Mouse (Mus musculus) right cerebral cortex, postnatal 4 days (tissue): ENCODE results near the gene Cldn13.
A peak's percentile ranks its signal among the peaks of the same experiment; 100 is the strongest.

ENCODE experiments used
- DNase-seq: peaks from one replicate; pipeline ENCODE4 v3.0.0-alpha.2; 2022

Cldn13 gene

GRCm38 (mm10) chr5:134933281-134933680 lies 18.0 kb upstream of the Cldn13 start:
- no peak for DNase-seq

- peak; percentile 34 for DNase-seq
Observed at GRCm38 (mm10) chr5:134932903-134933276, 17.6 kb upstream of the Cldn13 start.

GRCm38 (mm10) chr5:134932179-134932902 lies 17.0 kb upstream of the Cldn13 start, which contains the start of gene Mettl27:
Gene Mettl27 (plus strand): TSS chr5:134932368.
- DNase-seq, result peak; percentile 75

- DNase-seq, result no peak
Observed at GRCm38 (mm10) chr5:134929988-134930387, 14.7 kb upstream of the Cldn13 start.

- DNase-seq, result no peak
Observed at GRCm38 (mm10) chr5:134926726-134927125, 11.4 kb upstream of the Cldn13 start.

GRCm38 (mm10) chr5:134923141-134923540 lies 7.8 kb upstream of the Cldn13 start:
- DNase-seq, result no peak

GRCm38 (mm10) chr5:134921106-134921505 lies 5.8 kb upstream of the Cldn13 start:
- no peak for DNase-seq

GRCm38 (mm10) chr5:134920106-134920687 lies 4.9 kb upstream of the Cldn13 start:
- no peak for DNase-seq

- no peak for DNase-seq
Observed at GRCm38 (mm10) chr5:134919097-134919496, 3.8 kb upstream of the Cldn13 start.

- DNase-seq, result peak; percentile 64
Observed at GRCm38 (mm10) chr5:134918071-134918832, 2.9 kb upstream of the Cldn13 start.

- no peak for DNase-seq
Observed at GRCm38 (mm10) chr5:134914510-134914909, 816 bp downstream of the Cldn13 start.

- DNase-seq, result no peak
Observed at GRCm38 (mm10) chr5:134913753-134914152, 1.6 kb downstream of the Cldn13 start.

GRCm38 (mm10) chr5:134913352-134913751 lies 2.0 kb downstream of the Cldn13 start:
- DNase-seq, result no peak

- DNase-seq, result no peak
Observed at GRCm38 (mm10) chr5:134911901-134912300, 3.4 kb downstream of the Cldn13 start.

GRCm38 (mm10) chr5:134907135-134907534 lies 8.2 kb downstream of the Cldn13 start:
- peak; percentile 99 for DNase-seq

- no peak for DNase-seq
Observed at GRCm38 (mm10) chr5:134906633-134907032, 8.7 kb downstream of the Cldn13 start, which contains the start of gene Tmem270. Gene Tmem270 (minus strand): TSS chr5:134906733.

GRCm38 (mm10) chr5:134901644-134902027 lies 13.7 kb downstream of the Cldn13 start:
- DNase-seq, result no peak

GRCm38 (mm10) chr5:134901012-134901643 lies 14.2 kb downstream of the Cldn13 start:
- DNase-seq, result peak; percentile 39

- DNase-seq, result no peak
Observed at GRCm38 (mm10) chr5:134897596-134897995, 17.7 kb downstream of the Cldn13 start.

GRCm38 (mm10) chr5:134896965-134897364 lies 18.4 kb downstream of the Cldn13 start:
- no peak for DNase-seq

GRCm38 (mm10) chr5:134895291-134895690 lies 20.0 kb downstream of the Cldn13 start:
- no peak for DNase-seq

- DNase-seq, result no peak
Observed at GRCm38 (mm10) chr5:134892717-134893116, 22.6 kb downstream of the Cldn13 start.

GRCm38 (mm10) chr5:134891552-134891951 lies 23.8 kb downstream of the Cldn13 start:
- DNase-seq, result no peak
